Mouse (Mus musculus) embryonic facial prominence, embryonic 12.5 days (tissue): ENCODE measurements around the gene Olig3. TPM values are rescaled to one million over a fixed set of nuclear protein-coding genes. Genes with fewer than 3 reads are reported as not detected.
"Not testable (repeated sequence)": the region's sequence is repeated elsewhere in the genome, so short reads cannot be mapped to it uniquely, and the experiment has no call there.

Experiments
- ATAC-seq: fragments of 200-750 bp; cut with Nextera tagmentation; 2 replicates; pipeline ENCODE4 v1.8.0; 2017; ENCODE audit not compliant: insufficient number of reproducible peaks, insufficient read depth, low FRiP score, low TSS enrichment
- H3K27ac ChIP-seq: fragments of 300-500 bp; sonication (generic); 2 replicates; pipeline ENCODE4 v1.5.1; 2016; ENCODE audit warnings: mild to moderate bottlenecking
- H3K27me3 ChIP-seq: fragments of 300-500 bp; sonication (generic); 2 replicates; pipeline ENCODE4 v1.6.1; 2016; ENCODE audit warnings: mild to moderate bottlenecking, moderate library complexity
- H3K36me3 ChIP-seq: fragments of 300-500 bp; sonication (generic); 2 replicates; pipeline ENCODE4 v1.6.1; 2016; ENCODE audit warnings: mild to moderate bottlenecking
- H3K4me1 ChIP-seq: fragments of 300-500 bp; sonication (generic); 2 replicates; pipeline ENCODE4 v1.6.1; 2016
- H3K4me2 ChIP-seq: fragments of 300-500 bp; sonication (generic); replicated peaks from 2 replicates; pipeline ENCODE4 v1.6.1; 2016; ENCODE audit warnings: mild to moderate bottlenecking, moderate library complexity
- H3K4me3 ChIP-seq: fragments of 300-500 bp; sonication (generic); 2 replicates; pipeline ENCODE4 v1.5.1; 2016; ENCODE audit warnings: mild to moderate bottlenecking
- H3K9ac ChIP-seq: fragments of 300-500 bp; sonication (generic); 2 replicates; pipeline ENCODE4 v1.6.1; 2016; ENCODE audit warnings: mild to moderate bottlenecking, moderate library complexity
- H3K9me3 ChIP-seq: fragments of 300-500 bp; sonication (generic); 2 replicates; pipeline ENCODE4 v1.6.1; 2016; ENCODE audit warnings: mild to moderate bottlenecking, moderate library complexity
- WGBS: fragments of 180-500 bp; shearing (Covaris S2); methylation state at CpG from one replicate; pipeline ENCODE4 v1.1.7; 2016; 5-methylcytosine and 5-hydroxymethylcytosine counted together
- polyA plus RNA-seq: library from polyadenylated mRNA; unstranded; fragments of >200 nt; fragmentation: Nextera tagmentation; extraction: Ambion mirVana; gene quantifications from 2 replicates; pipeline ENCODE4 v1.2.1, GENCODE M21; 2016

Gene Olig3
- polyA plus RNA-seq, 1 experiment from 2014 or later: 1.9 TPM

- 0 out of 2 replicates have a peak overlapping the region, but pooled peaks have one; percentile 31 for H3K4me2 ChIP-seq
- H3K9me3 ChIP-seq: no peaks in the 10 kb centered on the region
- whole genome bisulfite sequencing: 2% methylated on average over 17 of the region's 17 CpGs
- H3K9ac ChIP-seq: no peak overlapping the region
- H3K4me1 ChIP-seq: no peaks in the 10 kb centered on the region
- no peak overlapping the region for H3K27ac ChIP-seq
- no peak for ATAC-seq
- peaks cover 72% of the 10 kb centered on the region for H3K27me3 ChIP-seq
- no peak overlapping the region for H3K4me3 ChIP-seq
- no peaks in the 10 kb centered on the region for H3K36me3 ChIP-seq
Measured at GRCm38 (mm10) chr10:19362861-19363260, 6.5 kb downstream of the Olig3 start.

GRCm38 (mm10) chr10:19363365-19363764, 7.0 kb downstream of the Olig3 start:
- Histone ChIP-seq H3K27me3 (peaks cover 67% of the 10 kb centered on the region), H3K27ac (no peak overlapping the region), H3K36me3 (no peaks in the 10 kb centered on the region), H3K4me1 (no peaks in the 10 kb centered on the region), H3K9me3 (no peaks in the 10 kb centered on the region), H3K4me3 (no peak overlapping the region), H3K9ac (no peak overlapping the region), H3K4me2 (no peak overlapping the region)
- 4% methylated on average over 5 of the region's 5 CpGs for WGBS
- no peak for ATAC-seq

- H3K9ac ChIP-seq: no peak overlapping the region
- no peak overlapping the region for H3K4me3 ChIP-seq
- no peak overlapping the region for H3K4me2 ChIP-seq
- H3K9me3 ChIP-seq: no peaks in the 10 kb centered on the region
- 85% methylated on average over 9 of the region's 9 CpGs for WGBS
- no peak for ATAC-seq
- H3K27me3 ChIP-seq: peaks cover 15% of the 10 kb centered on the region
- H3K27ac ChIP-seq: no peak overlapping the region
- no peaks in the 10 kb centered on the region for H3K4me1 ChIP-seq
- H3K36me3 ChIP-seq: no peaks in the 10 kb centered on the region
Measured at GRCm38 (mm10) chr10:19369143-19369542, 12.8 kb downstream of the Olig3 start.

- H3K4me3 ChIP-seq: no peak overlapping the region
- no peaks in the 10 kb centered on the region for H3K36me3 ChIP-seq
- H3K4me1 ChIP-seq: no peaks in the 10 kb centered on the region
- H3K4me2 ChIP-seq: no peak overlapping the region
- H3K9ac ChIP-seq: no peak overlapping the region
- no peak for ATAC-seq
- 32% methylated on average over 3 of the region's 3 CpGs for WGBS
- no peak overlapping the region for H3K27ac ChIP-seq
- H3K27me3 ChIP-seq: peaks cover 5% of the 10 kb centered on the region; the same call in 1 of the 2 replicates
- H3K9me3 ChIP-seq: no peaks in the 10 kb centered on the region
Measured at GRCm38 (mm10) chr10:19370146-19370545, 13.8 kb downstream of the Olig3 start.

DNA sequence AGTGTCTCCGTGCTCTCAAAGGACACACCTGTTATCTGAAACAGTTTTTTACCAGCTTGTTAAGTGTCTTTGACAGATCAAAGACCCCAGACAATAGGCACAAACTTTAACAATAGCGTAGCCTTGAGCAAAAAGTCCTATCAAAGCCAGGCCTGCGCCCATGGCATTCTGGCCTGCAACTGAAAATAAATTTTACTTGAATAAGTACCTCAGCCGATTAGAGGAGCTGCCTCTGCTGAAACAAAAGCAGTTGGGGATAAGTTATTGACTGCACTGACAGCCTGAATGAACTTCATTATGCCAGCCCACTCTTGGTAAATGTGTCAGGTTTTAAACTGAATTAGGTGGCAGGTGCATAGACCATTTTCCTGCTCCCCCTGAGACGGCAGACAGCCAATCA, 15.9 kb downstream of the Olig3 start:
- WGBS: 68% methylated on average over 5 of the region's 5 CpGs
- H3K9me3 ChIP-seq: no peaks in the 10 kb centered on the region

DNA sequence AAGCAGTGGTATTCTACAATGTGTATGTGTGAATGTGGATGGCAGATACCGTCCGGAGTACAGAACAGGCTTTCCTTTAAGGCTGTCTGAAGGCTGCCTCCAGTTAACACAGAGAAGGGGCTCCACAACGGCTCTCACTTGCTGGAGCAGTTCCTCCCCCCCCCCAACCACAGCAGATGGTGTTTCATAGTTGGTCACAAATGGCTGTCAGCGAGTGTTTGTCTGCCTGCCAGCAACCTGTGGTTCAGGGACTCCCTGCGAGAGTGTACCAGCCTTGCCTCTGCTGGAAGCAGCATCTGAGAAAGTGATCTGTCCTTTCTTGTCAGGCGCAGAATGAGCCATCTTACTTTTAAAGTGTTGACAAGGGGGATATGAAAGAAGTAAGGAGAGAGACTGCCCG, 17.5 kb downstream of the Olig3 start:
- Histone ChIP-seq H3K36me3 (no peaks in the 10 kb centered on the region), H3K27ac (no peak overlapping the region), H3K9me3 (peaks cover under 1% of the 10 kb centered on the region; the same call in 1 of the 2 replicates), H3K9ac (no peak overlapping the region), H3K4me3 (no peak overlapping the region), H3K27me3 (no peaks in the 10 kb centered on the region; the same call in 1 of the 2 replicates), H3K4me2 (no peak overlapping the region), H3K4me1 (no peaks in the 10 kb centered on the region)
- ATAC-seq: no peak
- WGBS: 61% methylated on average over 7 of the region's 7 CpGs

More for the DNA sequence above, 15.9 kb downstream of the Olig3 start:
- Histone ChIP-seq H3K27ac (no peak overlapping the region), H3K4me2 (no peak overlapping the region), H3K9ac (no peak overlapping the region), H3K36me3 (no peaks in the 10 kb centered on the region), H3K27me3 (no peaks in the 10 kb centered on the region; the same call in 1 of the 2 replicates), H3K4me1 (no peaks in the 10 kb centered on the region), H3K4me3 (no peak overlapping the region)
- ATAC-seq: no peak

DNA sequence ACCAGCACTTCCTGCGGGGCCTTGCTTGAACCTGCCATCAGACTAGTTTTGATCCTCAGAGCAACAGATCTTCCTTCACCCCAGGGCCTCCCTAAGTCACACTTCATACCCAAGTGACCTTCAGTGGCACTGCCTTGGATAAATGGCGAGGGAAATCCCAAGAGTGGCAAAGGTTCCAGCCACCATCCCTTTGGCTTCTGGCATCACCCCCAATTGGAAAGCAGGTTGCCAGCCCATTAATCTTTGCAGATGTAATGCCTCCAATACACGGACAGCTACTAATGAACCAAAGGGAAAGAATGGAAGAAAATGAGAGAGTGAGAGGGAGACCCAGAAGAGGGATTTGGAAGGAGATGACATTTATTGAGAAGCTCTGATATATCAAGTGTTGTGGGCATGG, 18.0 kb downstream of the Olig3 start:
- Histone ChIP-seq H3K27ac (no peak overlapping the region), H3K9me3 (peaks cover 4% of the 10 kb centered on the region; the same call in 1 of the 2 replicates), H3K4me3 (no peak overlapping the region), H3K9ac (no peak overlapping the region), H3K27me3 (no peaks in the 10 kb centered on the region), H3K4me1 (no peaks in the 10 kb centered on the region), H3K4me2 (no peak overlapping the region), H3K36me3 (no peaks in the 10 kb centered on the region)
- ATAC-seq: no peak
- 75% methylated on average over 3 of the region's 3 CpGs for WGBS

- no peak overlapping the region for H3K27ac ChIP-seq
- H3K4me1 ChIP-seq: no peaks in the 10 kb centered on the region
- H3K9ac ChIP-seq: no peak overlapping the region
- no peak for ATAC-seq
- H3K4me2 ChIP-seq: no peak overlapping the region
- H3K4me3 ChIP-seq: no peak overlapping the region
- no peaks in the 10 kb centered on the region for H3K27me3 ChIP-seq
- no peaks in the 10 kb centered on the region for H3K36me3 ChIP-seq
- WGBS: 82% methylated on average over 2 of the region's 2 CpGs
- H3K9me3 ChIP-seq: peaks cover 7% of the 10 kb centered on the region; the same call in 1 of the 2 replicates
Measured at GRCm38 (mm10) chr10:19375838-19376237, 19.5 kb downstream of the Olig3 start.

GRCm38 (mm10) chr10:19380971-19381370, 24.6 kb downstream of the Olig3 start:
- WGBS: 98% methylated on average over 1 of the region's 1 CpGs

GRCm38 (mm10) chr10:19384176-19384575, 27.8 kb downstream of the Olig3 start:
- no peak for ATAC-seq
- Histone ChIP-seq H3K4me1 (no peaks in the 10 kb centered on the region), H3K36me3 (no peaks in the 10 kb centered on the region), H3K9ac (no peak overlapping the region), H3K4me3 (no peak overlapping the region), H3K27ac (no peak overlapping the region), H3K4me2 (no peak overlapping the region), H3K27me3 (no peaks in the 10 kb centered on the region), H3K9me3 (0 out of 2 replicates have a peak, but pooled peaks cover 3% of the 10 kb centered on the region)
- WGBS: 83% methylated on average over 3 of the region's 3 CpGs

More at GRCm38 (mm10) chr10:19380971-19381370, 24.6 kb downstream of the Olig3 start:
- not testable (repeated sequence) for H3K27ac ChIP-seq, H3K4me1 ChIP-seq, ATAC-seq, H3K9me3 ChIP-seq, H3K27me3 ChIP-seq, H3K4me3 ChIP-seq, H3K36me3 ChIP-seq, H3K9ac ChIP-seq, H3K4me2 ChIP-seq

DNA sequence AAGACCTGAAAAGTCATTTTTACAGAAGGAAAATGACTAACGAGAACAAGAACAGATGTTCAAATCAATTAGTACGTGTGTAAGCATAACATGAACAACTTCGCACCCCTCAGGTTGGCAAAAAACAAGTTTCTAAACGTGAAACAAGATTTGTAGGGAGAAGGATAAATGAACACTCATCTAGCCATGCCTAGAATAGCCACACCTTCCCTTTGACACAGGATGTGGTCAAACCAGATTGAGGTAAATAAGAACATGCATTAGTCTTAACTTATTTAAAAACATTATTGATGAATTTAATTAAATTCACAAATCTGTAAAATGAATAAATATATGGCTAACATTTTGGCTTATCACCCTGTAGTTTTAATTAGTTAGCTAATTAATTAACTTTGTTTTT, 35.5 kb downstream of the Olig3 start:
- 83% methylated on average over 4 of the region's 4 CpGs for whole genome bisulfite sequencing
- no peak for ATAC-seq
- no peaks in the 10 kb centered on the region for H3K27me3 ChIP-seq
- H3K27ac ChIP-seq: no peak overlapping the region
- H3K4me3 ChIP-seq: no peak overlapping the region
- H3K36me3 ChIP-seq: no peaks in the 10 kb centered on the region
- H3K4me2 ChIP-seq: no peak overlapping the region
- H3K9ac ChIP-seq: no peak overlapping the region
- H3K9me3 ChIP-seq: no peaks in the 10 kb centered on the region
- H3K4me1 ChIP-seq: no peaks in the 10 kb centered on the region

DNA sequence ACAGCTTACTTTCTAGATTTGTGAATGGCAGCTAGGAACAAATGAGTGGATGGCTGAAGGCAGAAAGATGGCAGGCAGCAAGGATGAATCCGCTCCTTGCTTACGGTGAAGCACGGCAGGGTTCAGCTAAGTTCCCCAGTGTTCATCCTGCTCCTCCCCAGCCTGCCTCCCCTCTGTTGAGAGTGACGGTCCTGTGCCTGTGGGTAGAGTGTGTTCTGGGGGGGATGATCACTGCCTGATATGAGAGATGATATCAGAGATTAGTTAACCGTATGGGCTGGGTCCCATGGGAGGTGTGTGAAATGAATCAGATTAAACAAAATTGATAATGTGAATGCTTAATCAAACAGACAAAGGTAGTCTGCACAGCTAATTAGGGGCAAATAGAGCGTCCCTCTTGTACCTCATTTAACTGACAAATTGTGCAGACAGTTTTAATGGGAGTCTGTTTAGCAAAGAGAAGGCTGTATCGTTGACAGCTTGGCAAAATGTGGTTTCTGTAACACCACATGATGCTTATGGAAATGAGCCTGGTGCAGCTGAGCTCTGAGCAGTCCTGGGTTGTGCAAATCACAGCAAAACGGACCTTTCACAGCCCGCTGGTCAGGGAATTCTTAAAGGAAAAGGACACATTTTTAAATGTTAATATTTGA, 40.3 kb downstream of the Olig3 start:
- Histone ChIP-seq H3K36me3 (no peaks in the 10 kb centered on the region), H3K27ac (no peak overlapping the region), H3K4me3 (no peak overlapping the region), H3K27me3 (no peaks in the 10 kb centered on the region), H3K4me2 (no peak overlapping the region), H3K4me1 (peaks cover 2% of the 10 kb centered on the region; the same call in 1 of the 2 replicates), H3K9me3 (no peaks in the 10 kb centered on the region), H3K9ac (no peak overlapping the region)
- no peak for ATAC-seq
- 30% methylated on average over 9 of the region's 9 CpGs for WGBS
